Mouse (Mus musculus) megakaryocyte progenitor cell, adult 5-6 weeks (primary cell): ENCODE results near the gene Foxe3. TPM values are rescaled to one million over a fixed set of nuclear protein-coding genes. Genes with fewer than 3 reads are reported as not detected.
"Not testable (repeated sequence)": the region's sequence is repeated elsewhere in the genome, so short reads cannot be mapped to it uniquely, and the experiment has no call there.

Experiments used
- ATAC-seq: replicated peaks from 2 replicates; pipeline ENCODE4 v1.8.0; 2016; ENCODE audit warnings: mild to moderate bottlenecking, moderate TSS enrichment, inconsistent platforms; ENCODE audit not compliant: poor library complexity
- total RNA-seq, 2 experiments: library from RNA; stranded (forward) in 1 of 2; stranded (reverse) in 1 of 2; fragments of 157-497, 149-512 nt in 1 of 2; fragments of 200-1000 nt in 1 of 2; gene quantifications; 2 replicates each; pipeline versions ENCODE4 v1.2.3 to v1.2.4; 2015 to 2017

The Foxe3 gene
- total RNA-seq (2015) (not detected in 2 replicates), total RNA-seq (2017) (not detected in 2 replicates)

DNA sequence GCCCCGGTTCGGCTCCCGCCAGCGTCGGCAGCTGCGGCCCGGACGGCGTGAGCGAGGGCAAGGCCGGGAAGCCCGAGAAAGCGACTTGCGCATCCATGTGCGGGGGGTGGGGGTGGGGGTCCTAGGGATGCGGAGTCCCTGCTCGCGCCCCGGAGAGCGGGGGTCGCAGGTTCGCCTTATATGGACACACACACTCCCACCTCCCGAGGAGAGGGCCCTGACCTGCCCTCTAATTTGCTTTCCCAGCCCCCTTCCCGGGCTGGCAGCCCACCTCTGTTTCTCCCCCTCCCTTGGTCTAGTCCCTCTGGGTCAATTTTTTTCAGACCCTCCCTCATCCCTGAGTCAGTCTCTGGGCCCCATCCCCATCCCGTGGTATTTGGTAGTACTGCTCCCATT, at the start of gene Foxe3:
Gene Foxe3, minus strand, starts transcription at position 97 of the 396 bp plus-strand sequence.
- no peak for ATAC-seq

DNA sequence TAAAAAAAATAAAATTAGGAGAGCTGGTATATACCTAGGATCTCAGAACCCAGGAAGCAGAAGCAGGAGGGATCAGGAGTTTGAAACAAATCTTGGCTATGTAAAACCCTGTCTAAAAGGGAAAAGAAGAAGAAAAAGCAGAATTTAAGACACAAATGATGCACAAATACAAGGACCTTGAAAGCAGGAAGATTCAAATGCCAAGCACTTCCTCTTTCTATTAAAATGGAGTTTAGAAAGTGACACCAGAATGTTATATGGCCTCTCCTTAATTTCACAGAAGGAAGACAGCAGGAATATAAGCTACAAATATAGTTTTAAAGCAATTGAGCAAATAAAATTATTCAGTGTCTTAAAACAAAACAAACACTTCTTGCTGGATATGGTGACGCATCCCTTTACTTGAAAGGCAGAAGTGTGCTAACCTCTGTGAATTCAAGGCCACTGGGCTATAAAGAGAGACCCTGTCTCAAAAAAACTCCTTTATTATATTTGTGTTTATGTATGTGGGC, 47.5 kb upstream of the Foxe3 start:
- peak; percentile 68 for ATAC-seq

DNA sequence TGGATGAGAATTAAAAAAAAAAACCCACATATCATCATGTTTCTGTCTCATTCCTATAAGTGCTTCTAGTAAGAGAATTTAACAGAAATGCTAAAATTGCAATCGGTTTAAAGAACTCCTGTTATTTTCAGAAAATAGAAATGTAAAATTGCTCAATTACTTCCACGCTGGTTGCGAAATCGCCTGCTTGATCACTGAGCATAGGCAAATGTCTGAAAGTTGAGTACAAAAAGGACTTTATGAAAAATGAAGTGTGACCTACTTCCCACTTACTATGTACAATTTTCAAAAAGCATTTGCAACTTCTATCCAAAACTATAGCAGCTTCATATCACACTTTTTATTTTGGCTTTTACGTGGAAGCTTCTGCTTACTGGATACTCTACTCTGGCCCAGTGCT, 44.9 kb upstream of the Foxe3 start:
- peak; percentile 78 for ATAC-seq

DNA sequence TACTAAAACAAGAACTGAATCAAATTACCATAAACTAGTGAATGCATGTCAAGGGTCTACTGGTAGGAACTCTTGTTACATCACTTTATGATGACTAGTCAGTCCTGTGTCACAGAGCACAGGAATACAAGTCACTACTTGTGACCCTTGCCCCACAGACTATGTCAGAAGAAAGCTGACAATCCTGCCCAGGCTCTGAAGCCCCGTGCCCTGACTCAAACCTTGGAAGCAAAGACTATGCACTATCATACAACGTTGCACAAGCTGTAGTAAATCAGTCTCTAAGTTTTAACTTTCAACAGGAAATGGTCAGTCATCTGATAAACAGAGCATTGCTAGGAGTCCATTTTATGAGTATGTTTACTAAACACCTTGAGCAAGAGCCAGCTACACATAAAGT, 35.1 kb upstream of the Foxe3 start:
- ATAC-seq: not testable (repeated sequence)

DNA sequence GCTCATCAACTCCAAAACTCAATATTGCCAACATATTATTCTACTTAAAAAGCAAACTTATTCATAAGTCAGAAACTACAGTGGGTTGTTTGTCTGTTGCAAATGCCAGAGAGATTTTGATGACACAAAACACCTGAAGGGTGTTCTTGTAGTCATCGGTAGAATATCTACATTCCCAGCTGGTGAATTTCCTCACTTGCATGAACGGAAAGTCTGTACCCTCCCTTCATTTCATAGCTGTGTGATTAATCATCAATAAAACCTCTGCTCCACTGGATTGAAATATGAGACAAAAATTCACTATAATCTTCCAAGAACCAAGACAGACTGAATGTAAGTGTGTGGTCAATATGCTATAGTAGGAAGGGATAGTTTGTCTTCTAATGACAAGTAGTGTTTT, 33.7 kb upstream of the Foxe3 start:
- no peak for ATAC-seq

DNA sequence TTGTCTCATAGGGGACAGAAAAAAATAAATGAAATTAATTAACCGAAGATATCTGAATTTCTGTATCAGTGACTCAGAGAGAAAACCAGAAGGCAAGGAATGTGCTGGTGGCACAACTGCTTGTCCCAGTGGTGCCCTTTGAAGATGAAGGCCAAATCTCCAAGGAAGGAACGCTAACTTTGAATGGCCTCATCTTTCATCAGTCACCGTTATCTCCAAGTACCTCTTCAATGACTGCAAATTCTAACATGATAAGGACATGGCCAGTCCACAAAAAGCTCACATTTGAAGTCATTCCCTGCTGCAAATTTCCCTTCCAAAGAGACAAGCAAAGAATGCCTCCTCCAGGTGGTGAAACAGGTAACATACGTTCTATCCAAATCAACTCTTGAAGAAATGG, 33.0 kb upstream of the Foxe3 start:
- ATAC-seq: no peak

DNA sequence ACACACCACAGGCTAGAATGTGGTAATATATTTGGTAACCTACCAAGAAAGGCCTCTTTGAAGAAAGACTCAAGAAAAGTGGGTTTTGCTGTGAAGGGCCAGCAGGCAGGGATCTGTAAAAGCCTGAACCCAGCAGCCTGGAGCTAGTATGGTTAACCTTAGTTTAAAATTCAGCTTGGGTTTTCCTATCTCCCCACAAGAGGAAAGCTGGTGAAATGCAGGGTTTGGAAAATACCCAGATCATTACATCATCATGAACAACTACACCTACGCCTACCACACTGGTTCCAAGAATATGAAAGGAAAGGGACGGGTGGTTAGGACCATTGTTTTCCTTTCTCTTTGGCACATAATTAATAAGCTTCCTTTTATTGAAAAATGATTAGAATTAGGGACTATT, 32.4 kb upstream of the Foxe3 start:
- no peak for ATAC-seq

DNA sequence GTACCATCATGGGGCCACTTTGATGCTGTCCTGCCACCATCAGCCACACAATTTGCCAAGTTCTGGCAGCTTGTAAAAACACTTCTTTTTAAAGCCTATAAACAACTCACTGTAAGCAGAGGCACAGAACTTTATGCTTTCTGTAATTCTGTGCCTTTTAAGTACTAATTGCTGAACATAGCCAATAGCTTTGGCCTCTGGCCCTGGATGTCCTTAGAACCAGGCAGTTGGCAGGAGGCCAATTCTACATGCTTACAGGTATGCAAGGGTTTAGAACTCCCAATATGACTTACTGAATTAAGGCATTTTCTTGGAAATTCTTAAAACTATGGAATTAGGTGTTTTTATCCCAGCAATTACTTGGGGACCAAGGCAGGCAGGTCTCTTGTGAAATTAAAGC, 31.6 kb upstream of the Foxe3 start:
- no peak for ATAC-seq

DNA sequence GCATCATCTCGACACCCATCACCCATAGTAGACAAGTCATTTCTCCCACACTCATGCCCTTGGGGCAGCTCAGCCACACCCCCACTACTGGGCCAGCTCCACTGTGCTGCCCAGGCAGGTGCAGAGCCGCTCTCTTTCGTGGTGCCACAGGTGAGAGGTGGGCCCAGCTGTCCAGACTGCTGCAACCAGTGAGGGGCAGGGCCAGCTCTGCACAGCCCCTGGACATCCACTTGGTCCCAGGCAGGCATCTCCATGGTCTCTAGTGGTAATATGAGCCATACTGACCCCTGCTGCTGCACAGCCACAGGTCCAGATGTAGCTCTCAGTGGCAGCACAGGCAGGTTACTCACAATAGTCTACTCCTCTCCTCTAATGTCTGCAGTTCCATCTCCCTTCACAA, 27.4 kb upstream of the Foxe3 start:
- no peak for ATAC-seq

DNA sequence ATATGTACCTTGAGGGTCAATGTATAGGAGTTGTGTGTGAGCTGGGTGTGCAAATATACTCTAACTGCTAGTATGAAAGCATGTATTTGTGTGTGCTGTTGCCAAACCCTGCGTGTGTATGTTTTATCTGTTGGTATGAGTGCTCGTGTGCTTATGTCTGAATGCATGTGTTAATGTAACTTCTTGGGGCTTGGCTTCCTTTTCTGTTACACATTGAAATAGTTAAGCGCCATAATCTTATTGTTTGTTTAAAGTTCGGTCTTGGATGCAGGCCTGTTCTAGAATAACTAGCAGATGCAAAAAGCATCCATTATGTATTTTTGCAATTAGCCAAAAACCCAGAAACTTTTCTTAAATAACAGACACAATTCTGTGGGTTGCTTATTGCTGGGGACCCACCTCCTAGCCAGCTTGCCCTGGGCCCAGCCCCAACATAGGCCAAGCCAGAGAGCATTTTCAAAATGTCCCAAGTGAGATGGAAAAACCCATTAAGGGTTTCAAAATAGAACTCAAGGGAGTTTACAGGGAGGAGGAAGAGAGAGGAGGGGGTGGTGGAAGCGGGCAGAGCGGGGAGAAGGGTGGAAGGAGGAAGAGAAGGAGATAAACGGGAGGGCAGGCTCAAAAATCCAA, 22.2 kb upstream of the Foxe3 start:
- no peak for ATAC-seq

DNA sequence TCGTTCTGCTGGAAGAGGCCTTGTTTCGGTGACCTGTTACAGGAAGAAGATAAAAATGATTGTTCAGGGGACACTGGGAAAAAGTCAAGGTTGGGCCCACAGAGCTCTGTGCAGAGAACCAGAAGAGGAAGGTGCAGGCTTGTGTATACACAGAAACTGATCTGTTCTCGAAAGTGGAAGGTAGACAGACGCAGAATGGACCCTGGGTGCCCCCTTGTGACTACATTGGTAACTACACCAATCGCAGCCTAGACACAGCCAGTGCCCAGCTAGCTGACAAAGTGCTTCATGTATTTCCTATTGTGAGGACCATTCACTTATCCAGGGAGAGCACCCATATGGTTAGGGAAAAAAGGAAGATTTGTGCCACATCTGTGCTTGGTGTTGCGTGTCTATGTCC, 21.6 kb upstream of the Foxe3 start:
- peak; percentile 99 for ATAC-seq

DNA sequence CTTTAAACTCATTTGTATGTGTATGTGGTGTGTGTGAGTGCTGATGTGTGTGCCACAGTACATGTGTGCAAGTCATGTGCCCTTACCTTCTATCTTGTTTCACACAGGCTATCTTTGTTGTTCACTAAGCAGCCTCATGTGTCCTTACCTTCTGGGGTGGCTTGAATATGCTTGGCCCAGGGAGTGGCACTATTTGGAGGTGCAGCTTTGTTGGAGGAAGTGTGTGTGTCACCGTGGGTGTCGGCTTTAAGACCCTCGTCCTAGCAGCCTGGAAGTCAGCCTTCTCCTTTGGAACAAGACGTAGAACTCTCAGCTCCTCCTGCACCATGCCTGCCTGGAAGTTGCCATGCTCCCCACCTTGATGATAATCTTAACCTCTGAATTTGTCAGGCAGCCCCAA, 20.6 kb upstream of the Foxe3 start:
- ATAC-seq: no peak

DNA sequence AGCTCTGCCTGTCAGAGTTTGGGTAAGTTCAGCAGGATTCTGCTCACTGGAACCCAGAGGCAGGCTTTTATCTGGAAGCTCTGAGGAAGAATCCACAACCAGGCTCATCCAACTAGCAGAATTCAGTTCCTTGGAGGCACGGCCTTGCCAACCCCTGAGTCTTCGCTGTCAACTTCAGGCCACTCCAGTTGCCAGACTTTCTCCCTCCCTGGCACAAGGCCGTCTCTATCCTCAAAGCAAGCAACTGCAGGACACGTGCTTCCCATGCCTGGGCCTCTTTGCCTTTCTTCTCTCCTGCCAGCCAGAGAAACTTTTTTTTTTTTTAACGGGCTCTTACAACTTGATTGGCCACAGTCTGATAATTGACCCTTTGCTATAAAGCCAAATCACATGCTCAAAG, 19.2 kb upstream of the Foxe3 start:
- ATAC-seq: no peak

DNA sequence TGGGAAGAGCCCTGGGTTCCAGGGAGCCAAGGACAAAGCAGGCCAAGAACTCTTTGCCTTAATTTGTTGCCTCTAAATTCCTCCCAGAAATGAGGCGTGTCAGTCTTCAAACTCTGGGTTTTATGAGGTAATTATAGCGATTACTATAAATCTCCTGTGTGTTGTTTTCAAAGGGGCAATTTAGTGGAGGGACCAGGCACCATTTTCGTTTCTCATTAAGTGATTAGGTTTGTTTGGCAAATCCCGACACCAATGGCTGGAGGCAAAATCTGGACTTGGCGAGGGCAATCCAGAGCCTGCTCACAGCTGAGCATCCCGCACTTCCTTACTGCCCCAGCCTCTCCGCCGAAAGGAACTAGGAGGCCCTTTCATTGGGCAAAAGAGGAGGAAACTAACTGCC, 16.8 kb upstream of the Foxe3 start:
- ATAC-seq: no peak

DNA sequence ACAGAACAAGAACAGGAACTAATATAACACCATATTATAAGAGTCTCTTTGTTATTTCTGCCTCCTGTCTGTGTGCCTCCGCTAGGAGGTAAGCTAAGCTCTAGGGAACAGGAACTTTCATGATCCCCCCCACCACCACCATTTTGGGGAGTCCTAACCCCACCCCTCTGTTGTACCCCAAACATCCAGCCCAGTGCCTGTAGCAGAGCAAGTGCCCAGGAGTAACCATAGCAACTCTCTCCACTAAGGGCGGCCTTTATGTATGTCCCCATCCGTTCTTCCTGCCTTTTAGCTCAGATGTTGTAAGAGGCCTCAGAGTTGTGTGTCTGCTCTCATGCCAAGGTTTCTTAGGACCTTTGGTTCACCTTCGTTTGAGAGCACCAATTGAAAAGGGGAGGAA, 16.3 kb upstream of the Foxe3 start:
- peak; percentile 47 for ATAC-seq

DNA sequence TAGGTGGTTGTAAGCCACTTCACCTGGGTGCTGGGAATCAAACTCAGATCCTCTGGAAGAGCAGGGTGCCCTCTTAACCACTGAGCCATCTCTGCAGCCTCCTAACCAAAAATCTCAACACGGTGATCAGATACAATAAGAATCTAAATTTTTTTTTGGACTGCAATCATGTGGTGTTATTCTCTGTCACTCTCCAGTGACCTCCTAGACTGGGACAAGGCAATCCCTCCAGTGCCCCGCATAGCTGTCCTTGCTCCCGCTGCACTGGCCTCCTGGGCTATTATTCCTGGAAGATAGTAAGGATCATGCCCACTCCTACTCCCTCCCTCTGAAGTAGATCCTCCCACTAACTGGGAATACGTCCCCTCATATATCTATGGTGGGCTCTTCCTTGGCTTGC, 15.5 kb upstream of the Foxe3 start:
- no peak for ATAC-seq

DNA sequence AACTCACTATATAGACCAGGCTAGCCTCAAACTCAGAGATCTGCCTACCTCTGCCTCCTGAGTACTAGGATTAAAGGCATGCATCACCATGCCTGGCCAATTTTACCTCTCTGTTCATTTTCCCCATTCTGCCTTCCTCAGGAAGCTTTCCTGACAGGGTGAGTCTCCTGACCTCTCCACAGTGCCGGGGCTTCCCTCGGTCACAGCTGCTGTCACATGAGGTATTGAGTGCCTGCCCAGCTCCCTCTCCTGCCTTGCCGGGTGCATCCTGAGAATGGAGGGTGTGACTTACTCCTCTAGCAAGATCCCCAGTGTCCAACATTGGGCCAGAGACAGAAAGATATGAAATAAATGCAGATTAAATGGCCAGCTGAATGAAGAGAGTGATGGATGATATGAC, 12.4 kb upstream of the Foxe3 start:
- no peak for ATAC-seq

DNA sequence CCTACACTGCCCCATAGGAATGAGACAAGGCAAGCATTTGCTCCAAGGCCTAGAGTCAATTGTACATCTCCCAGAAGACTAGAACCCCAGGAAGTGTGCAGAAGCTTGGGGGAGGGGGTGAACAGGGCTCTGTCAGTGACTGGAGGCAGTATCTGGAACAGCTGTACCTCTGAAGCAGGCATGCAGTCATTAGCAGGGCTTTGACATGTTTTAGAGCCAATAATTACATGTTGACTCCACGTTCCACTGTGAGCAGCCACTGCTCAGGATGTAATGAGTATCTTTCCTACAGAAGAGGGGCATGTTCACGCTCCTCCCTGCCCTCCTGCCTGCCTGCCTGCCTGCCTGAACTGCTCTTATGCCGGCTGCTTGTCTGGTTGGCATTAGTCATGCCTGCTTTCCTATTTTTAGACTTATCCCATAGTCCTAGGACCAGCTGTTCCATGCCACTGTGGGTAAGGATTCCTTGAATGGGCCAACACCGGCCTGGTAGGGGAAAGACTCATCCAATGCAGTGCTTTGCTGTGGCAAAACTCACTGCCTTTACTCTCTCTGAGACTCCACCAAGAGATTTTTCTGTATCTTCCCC, 11.7 kb upstream of the Foxe3 start:
- no peak for ATAC-seq

DNA sequence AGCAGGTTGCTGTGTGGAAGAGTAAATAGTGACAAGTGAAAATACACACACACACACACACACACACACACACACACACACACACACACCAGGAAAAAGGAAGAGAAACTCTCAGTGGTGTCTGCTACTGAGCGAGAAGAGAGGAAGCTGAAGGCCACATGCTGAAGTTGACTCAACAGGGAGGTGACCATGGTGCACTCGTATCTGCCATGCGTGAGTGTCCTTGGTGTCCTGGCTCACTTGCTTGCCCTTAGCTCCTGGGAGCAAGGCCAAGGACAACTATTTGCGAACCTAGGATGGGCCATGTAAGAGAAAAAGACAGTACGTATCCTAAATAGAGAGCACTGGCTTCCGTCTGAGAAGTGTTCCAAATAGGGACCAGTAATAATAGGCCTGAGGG, 8.4 kb upstream of the Foxe3 start:
- ATAC-seq: peak; percentile 94

DNA sequence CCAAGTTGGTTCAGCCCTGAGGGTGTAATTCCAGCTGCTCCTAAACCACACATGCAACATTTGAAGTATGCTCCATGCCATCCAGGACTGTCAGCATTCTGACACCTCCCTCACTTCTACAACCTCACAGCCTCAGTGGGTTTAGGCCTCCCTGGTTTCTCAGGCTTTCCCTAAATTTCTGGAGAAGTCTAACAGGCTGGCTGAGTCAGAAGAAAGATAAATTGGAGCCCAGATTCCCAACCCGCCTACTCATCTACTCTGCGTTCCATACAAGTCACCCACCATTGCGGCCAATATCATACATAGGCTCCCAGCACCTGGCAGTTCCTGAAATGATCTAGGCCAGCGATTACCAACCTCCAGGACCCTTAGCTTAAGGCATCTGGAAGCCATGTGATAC, 6.9 kb upstream of the Foxe3 start:
- ATAC-seq: no peak

DNA sequence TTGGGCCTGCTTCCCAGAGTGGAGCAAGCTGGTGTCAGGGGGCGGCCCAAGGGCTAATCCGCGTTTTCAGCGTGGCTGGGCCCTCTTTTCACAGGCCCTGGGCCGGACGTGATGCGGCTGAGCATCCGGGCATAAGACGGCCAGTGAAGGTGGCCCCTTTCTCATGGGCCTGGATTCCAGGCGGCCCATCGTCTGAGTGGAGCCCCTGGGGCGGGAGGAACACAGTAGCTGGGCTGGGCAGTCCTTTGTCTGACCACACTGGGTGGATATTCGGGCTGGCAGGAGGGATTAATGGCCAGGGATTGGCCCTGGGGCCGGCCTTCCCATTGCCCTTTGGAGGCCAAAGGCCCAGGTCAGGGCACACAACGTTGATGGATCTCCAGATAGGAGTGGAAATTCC, 3.3 kb upstream of the Foxe3 start:
- no peak for ATAC-seq

DNA sequence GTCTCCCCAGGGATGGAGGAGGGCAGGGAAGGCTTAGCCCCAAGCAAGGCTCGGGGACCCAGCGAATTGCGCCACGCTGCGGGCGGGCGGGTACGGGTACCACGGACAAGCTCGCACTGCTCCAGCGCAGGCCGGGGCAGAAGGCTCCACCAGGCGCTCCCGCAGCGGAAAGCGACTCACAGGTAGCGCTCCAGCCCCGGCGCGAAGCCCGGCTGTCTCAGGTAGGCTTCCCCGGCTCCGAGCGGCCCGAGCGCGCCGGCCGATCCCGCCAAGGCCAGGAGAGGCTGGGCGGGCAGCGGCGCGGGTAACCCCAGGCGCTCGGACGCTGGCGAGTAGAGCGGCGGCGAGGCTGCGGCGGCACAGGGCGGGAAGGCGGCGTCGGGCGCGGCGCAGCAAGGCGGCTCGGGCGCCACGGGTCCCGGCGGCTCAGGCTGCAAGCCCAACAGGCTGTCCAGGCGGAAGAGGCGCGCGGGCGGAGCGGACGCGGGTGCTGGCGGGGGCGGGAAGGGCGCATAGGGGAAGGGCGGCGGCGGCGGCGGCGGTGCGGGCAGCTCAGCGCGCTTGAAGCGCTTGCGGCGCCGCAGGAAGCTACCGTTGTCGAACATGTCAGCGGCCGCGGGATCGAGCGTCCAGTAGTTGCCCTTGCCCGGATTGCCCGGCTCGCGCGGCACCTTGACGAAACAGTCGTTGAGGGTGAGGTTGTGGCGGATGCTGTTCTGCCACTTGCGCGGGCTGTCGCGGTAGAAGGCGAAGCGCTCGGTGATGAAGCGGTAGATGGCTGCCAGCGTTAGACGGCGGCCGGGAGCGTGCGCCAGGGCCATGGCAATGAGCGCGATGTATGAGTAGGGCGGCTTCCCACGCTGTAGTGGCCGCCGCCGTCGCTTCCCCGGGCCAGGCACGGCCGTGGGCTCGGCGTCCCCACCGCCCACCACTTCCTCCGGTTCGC, 569 bp downstream of the Foxe3 start:
- peak; percentile 36 for ATAC-seq
